Mouse (Mus musculus): Measurements from ENCODE around the gene Prl8a2. TPM values are rescaled to one million over a fixed set of nuclear protein-coding genes. Genes with fewer than 3 reads are reported as not detected.

Gene Prl8a2
- not detected for total RNA-seq (2021)
- long read RNA-seq, experiment 1, result 0 reads
- long read RNA-seq, experiment 2, result 0 reads

DNA sequence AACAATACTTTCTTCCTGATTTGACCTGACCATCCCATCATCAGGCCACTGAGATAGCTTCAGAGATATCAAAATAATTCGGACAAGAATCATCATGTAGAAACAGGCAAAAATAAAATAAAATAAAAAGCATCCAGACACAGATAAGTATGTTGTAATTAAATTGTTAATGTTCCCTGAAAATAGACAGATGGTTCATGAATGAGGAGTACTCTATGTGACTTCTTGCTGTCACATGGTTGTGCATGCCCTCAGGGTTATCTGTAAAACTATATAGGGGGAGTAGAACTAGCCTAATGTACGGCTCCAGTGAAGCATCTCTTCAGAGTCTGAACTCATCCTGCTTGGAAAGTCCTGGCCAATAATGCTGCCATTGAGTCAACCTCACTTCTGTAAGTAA lies at the start of gene Prl8a2:
TSS of gene Prl8a2 (plus strand) at position 301 of the 400 bp plus-strand sequence.
- DNase-seq (ENCODE audit: low spot score in 2 of 2), result no peak
- no peak for TF ChIP-seq CTCF (conservative IDR thresholded peaks at IDR 0.05)

DNA sequence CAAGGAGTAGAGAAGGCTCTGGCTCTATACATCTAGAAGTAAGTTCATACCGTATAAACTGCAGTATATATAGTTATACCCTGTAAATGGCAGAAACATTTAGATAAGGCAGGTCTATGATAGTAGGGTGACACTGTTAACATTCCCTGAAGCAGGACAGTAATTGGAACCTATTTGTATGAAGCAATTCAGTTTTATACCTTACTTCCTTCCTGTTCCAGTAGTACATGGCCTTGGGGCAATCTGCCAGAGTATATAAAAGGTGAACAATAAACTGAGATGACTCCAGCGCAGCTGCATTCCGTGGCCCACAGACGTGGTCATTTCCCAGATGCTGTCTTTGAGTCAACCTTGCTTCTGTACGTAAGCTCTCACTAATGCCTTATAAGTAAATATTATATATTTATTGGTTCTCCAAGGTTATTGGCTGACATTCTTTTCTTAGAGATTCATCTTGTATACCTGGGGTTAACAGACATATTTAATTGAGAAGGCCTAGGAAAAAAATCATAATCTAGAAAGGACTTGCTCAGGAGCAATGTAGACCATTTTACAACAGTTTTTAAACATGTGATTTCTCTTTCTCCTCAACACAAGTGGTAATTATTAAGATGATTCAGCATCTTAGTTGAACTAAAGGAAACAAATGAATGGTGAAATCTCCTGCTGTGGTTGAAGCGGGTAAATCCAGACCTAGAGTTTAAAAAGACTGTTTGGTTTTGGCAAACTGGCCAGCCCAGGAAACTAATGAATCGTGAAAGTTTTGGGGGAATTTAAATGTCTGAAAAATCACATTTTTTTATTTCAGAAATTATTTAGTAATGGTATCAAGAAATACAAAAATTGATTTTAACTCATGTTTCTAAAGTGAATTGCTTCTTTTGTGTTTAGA lies 32.9 kb upstream of the Prl8a2 start, which contains the start of gene Prl6a1:
TSS of gene Prl6a1 (plus strand) at position 294 of the 892 bp plus-strand sequence.
- no peak for DNase-seq (ENCODE audit: low spot score in 2 of 2)
- Histone ChIP-seq H3K4me3 (no peak within 1 kb of the TSS), H3K27ac (no peak within 1 kb of the TSS)
- no peak for TF ChIP-seq CTCF (conservative IDR thresholded peaks at IDR 0.05)

More for the DNA sequence above, at the start of gene Prl8a2:
- H3K27ac ChIP-seq, result no peak within 1 kb of the TSS
- no peak within 1 kb of the TSS for H3K4me3 ChIP-seq

DNA sequence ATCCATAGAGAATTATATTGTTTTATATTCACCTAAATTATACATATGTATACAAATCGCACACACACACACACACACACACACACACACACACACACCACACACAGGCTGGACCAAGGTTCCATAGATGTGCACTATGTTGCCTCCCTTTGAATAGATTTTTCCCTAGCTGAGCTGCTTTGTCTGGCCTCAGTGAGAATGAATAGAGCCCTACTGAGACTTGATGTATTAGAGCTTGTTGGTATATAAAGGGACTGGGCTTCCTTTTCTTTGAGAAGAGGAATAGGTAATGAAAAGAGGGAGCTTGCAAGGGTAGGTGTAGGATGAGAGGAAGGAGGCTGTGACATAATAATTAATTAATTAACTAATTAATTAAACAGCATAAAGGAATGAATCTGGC lies 10.5 kb upstream of the Prl8a2 start:
- no peak for DNase-seq (ENCODE audit: low spot score in 2 of 2)
- TF ChIP-seq CTCF (conservative IDR thresholded peaks at IDR 0.05), result no peak
- Histone ChIP-seq H3K4me3 (no peak overlapping the region), H3K27ac (no peak overlapping the region)

DNA sequence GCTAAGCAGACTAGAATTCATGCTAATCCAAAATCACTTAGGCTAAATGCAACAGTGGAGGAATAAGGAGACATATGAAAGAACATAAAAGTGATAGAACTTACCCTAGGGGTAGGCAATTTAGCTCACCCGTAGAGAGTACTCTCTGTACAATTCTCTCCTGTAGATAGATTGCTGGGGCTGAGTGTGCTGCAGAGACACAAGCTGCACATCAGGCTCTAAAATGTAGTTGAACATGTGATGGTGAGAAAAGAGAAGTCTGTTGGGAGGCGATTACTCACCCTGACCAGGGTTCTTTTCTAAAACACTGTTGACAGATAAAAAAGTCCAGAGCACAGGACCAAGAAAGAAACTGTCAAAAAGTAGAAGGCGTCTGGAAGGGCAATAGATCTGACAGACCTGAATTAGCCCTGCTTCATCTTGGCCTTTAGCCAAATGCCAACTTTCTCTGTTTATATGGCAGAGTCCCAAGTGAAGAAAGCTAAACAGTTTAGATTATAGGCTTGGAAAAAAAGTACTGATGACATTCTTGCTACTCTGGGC lies 2.7 kb upstream of the Prl8a2 start:
- Histone ChIP-seq H3K4me3 (no peak overlapping the region), H3K27ac (no peak overlapping the region)
- no peak for TF ChIP-seq CTCF (conservative IDR thresholded peaks at IDR 0.05)
- DNase-seq (ENCODE audit: low spot score in 2 of 2), result no peak

DNA sequence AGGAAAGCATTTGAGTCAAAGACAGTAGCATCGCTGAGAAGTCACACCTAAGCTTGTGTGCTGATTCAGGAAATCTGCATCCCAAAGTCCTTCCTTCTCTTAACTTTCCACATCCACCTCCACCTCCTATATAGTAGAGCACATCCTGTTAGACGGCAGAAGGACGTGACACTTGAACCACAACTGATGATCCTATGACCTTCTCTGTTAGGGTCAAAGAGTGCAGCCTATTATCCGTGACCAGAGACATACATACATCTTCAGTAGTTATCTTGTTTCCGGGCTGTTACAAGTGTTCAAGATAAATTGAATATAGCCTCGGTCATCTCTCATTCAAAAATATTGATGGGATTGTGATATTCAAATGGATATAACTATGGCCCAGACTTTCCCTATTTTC lies 45.3 kb downstream of the Prl8a2 start, which contains the start of gene Prl2b1:
TSS of gene Prl2b1 (minus strand) at position 101 of the 400 bp plus-strand sequence.
- no peak within 1 kb of the TSS for H3K27ac ChIP-seq
- H3K4me3 ChIP-seq, result no peak within 1 kb of the TSS
- no peak for DNase-seq (ENCODE audit: low spot score in 2 of 2)
- TF ChIP-seq CTCF (conservative IDR thresholded peaks at IDR 0.05), result no peak

DNA sequence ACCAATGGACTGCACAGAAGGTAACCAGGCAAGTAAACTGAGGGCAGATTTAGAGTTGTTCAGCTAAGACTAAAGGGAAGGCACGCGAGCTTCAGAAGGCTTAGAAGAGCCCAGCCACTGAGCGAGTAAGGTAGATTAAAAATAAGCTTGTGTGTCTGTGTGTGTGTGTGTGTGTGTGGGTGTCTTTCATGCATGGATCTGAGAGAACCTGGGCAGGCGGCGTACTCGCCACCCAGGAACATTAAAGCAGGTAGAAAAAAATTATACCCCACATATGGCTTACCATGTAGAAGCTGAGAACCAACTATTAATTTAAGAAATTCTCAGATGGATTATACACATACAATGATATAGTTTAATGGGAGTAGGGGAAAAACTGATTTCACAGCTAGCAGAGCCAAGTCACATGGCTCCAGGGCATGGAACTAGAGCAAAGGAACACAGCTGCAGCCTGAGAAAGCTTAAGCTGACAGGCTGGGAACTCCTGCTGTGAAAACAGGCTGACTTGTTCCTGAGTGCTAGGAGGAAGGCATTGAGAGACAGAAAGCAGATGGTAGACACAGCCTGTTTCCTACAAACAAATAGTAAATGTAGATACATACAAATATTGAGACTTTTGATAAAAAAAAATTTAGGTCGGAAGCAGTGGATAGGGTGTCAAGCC lies 53.7 kb downstream of the Prl8a2 start:
- Histone ChIP-seq H3K27ac (no peak overlapping the region), H3K4me3 (no peak overlapping the region)
- DNase-seq (ENCODE audit: low spot score in 2 of 2), result peak; percentile 0 to 8
- TF ChIP-seq CTCF (conservative IDR thresholded peaks at IDR 0.05), result no peak

Other genes starting within 250 kb of the Prl8a2 start
- gene Prl3d2, start 224.0 kb upstream of the Prl8a2 start, total RNA-seq (2021), result not detected
- not detected for gene Prl3d3, start 188.9 kb upstream of the Prl8a2 start, total RNA-seq (2021)
- gene Prl3c1, start 149.0 kb upstream of the Prl8a2 start, total RNA-seq (2021), result not detected
- gene Prl3b1, start 103.8 kb upstream of the Prl8a2 start, total RNA-seq (2021), result not detected
- gene Prl3a1, start 86.2 kb upstream of the Prl8a2 start, total RNA-seq (2021), result not detected
- not detected for gene Prl6a1, start 33.0 kb upstream of the Prl8a2 start, total RNA-seq (2021)
- gene Prl2b1, start 45.2 kb downstream of the Prl8a2 start, total RNA-seq (2021), result not detected
- gene Prl8a6, start 93.0 kb downstream of the Prl8a2 start, total RNA-seq (2021), result not detected
- not detected for gene Prl8a8, start 167.5 kb downstream of the Prl8a2 start, total RNA-seq (2021)
- gene Prl8a9, start 218.9 kb downstream of the Prl8a2 start, total RNA-seq (2021), result not detected
- not detected for gene Prl8a1, start 236.5 kb downstream of the Prl8a2 start, total RNA-seq (2021)